Mouse (Mus musculus) MEL (cell line): ENCODE measurements around the gene Map3k4. TPM values are rescaled to one million over a fixed set of nuclear protein-coding genes. Genes with fewer than 3 reads are reported as not detected.

Source experiments
- DNase-seq: peaks from one replicate; pipeline ENCODE4 v3.0.0; 2011; ENCODE audit warnings: low read depth, low spot score
- H3K27ac ChIP-seq: 2 replicates; pipeline ENCODE4 v1.5.1; 2012; ENCODE audit warnings: low read depth, mild to moderate bottlenecking, control low read depth, low read length, moderate library complexity; ENCODE audit not compliant: control insufficient read depth
- H3K27me3 ChIP-seq, 2 experiments: fragments of 150-350 bp in 1 of 2; sonication (generic) in 1 of 2; 2 replicates each; pipeline ENCODE4 v1.6.1; 2012; ENCODE audit warnings: low read length in 2 of 2, mild to moderate bottlenecking in 2 of 2, improper control_type of control experiment in 1 of 2, moderate library complexity in 1 of 2; ENCODE audit not compliant: insufficient read depth in 2 of 2, control insufficient read depth in 1 of 2
- H3K36me3 ChIP-seq, 2 experiments: 2 replicates each; pipeline ENCODE4 v1.6.1; 2012 to 2014; ENCODE audit warnings: low read length in 2 of 2, improper control_type of control experiment in 1 of 2, inconsistent platforms in 1 of 2, mild to moderate bottlenecking in 1 of 2; ENCODE audit not compliant: insufficient read depth in 2 of 2, control insufficient read depth in 1 of 2
- H3K4me1 ChIP-seq, 2 experiments: fragments of 150-350 bp in 1 of 2; sonication (generic) in 1 of 2; 2 replicates each; pipeline ENCODE4 v1.6.1; 2012; ENCODE audit warnings: low read length in 2 of 2, improper control_type of control experiment in 1 of 2, mild to moderate bottlenecking in 1 of 2; ENCODE audit not compliant: insufficient read depth in 2 of 2, control insufficient read depth in 1 of 2
- H3K4me3 ChIP-seq, 2 experiments: fragments of 150-350 bp in 1 of 2; sonication (generic) in 1 of 2; 2 replicates each; pipeline ENCODE4 v1.5.1; 2012; ENCODE audit warnings: low read depth in 2 of 2, low read length in 2 of 2, mild to moderate bottlenecking in 2 of 2, moderate library complexity in 2 of 2, control low read depth in 1 of 2, improper control_type of control experiment in 1 of 2; ENCODE audit not compliant: control insufficient read depth in 1 of 2, insufficient read depth in 1 of 2
- H3K79me2 ChIP-seq: 2 replicates; pipeline ENCODE4 v1.6.1; 2012; ENCODE audit warnings: mild to moderate bottlenecking, low read length, moderate library complexity; ENCODE audit not compliant: control insufficient read depth, poor library complexity, insufficient read depth
- H3K9ac ChIP-seq: 2 replicates; pipeline ENCODE4 v1.6.1; 2012; ENCODE audit warnings: low read depth, mild to moderate bottlenecking, control low read depth, low read length, moderate library complexity; ENCODE audit not compliant: control insufficient read depth, poor library complexity, severe bottlenecking
- H3K9me3 ChIP-seq: fragments of 150-350 bp; sonication (generic); replicated peaks from 2 replicates; pipeline ENCODE4 v1.6.1; 2012; ENCODE audit warnings: mild to moderate bottlenecking, low read length, improper control_type of control experiment, moderate library complexity; ENCODE audit not compliant: insufficient read depth
- BHLHE40 ChIP-seq: IDR thresholded peaks from 2 replicates; pipeline ENCODE4 v1.6.1; 2012; ENCODE audit warnings: low read depth, mild to moderate bottlenecking, inconsistent platforms, low read length, improper control_type of control experiment, borderline replicate concordance
- CTCF ChIP-seq, 3 experiments: IDR thresholded peaks in 2 of 3; conservative IDR thresholded peaks in 1 of 3; 2 replicates each; pipeline ENCODE4 v1.5.1; 2011 to 2012; ENCODE audit warnings: low read length in 3 of 3, low read depth in 2 of 3, mild to moderate bottlenecking in 2 of 3, improper control_type of control experiment in 1 of 3, inconsistent platforms in 1 of 3, mixed read lengths in 1 of 3, moderate library complexity in 1 of 3; ENCODE audit not compliant: control insufficient read depth in 1 of 3, insufficient read depth in 1 of 3, poor library complexity in 1 of 3, severe bottlenecking in 1 of 3
- ELF1 ChIP-seq: IDR thresholded peaks from 2 replicates; pipeline ENCODE4 v1.6.1; 2014; ENCODE audit warnings: low read depth, mild to moderate bottlenecking, inconsistent platforms, low read length, improper control_type of control experiment, moderate library complexity
- ETS1 ChIP-seq: IDR thresholded peaks from 2 replicates; pipeline ENCODE4 v1.6.1; 2012; ENCODE audit warnings: low read depth, mild to moderate bottlenecking, inconsistent platforms, low read length, improper control_type of control experiment, moderate library complexity
- HCFC1 ChIP-seq: IDR thresholded peaks from 2 replicates; pipeline ENCODE4 v1.6.1; 2012; ENCODE audit warnings: low read depth, mild to moderate bottlenecking, inconsistent platforms, low read length, improper control_type of control experiment, moderate library complexity
- KAT2A ChIP-seq: conservative IDR thresholded peaks from 2 replicates; pipeline ENCODE4 v1.6.1; 2012; ENCODE audit warnings: low read depth, low read length, improper control_type of control experiment, inconsistent platforms
- MAFK ChIP-seq: IDR thresholded peaks from 2 replicates; pipeline ENCODE4 v1.6.1; 2011; ENCODE audit warnings: low read depth, mild to moderate bottlenecking, low read length, improper control_type of control experiment, borderline replicate concordance
- MXI1 ChIP-seq: IDR thresholded peaks from 2 replicates; pipeline ENCODE4 v1.6.1; 2011; ENCODE audit warnings: mild to moderate bottlenecking, low read depth, low read length, improper control_type of control experiment
- MYB ChIP-seq: IDR thresholded peaks from 2 replicates; pipeline ENCODE4 v1.6.1; 2011; ENCODE audit warnings: mild to moderate bottlenecking, low read depth, low read length, improper control_type of control experiment
- MYC ChIP-seq: IDR thresholded peaks from 2 replicates; pipeline ENCODE4 v1.6.1; 2011; ENCODE audit warnings: low read depth, mild to moderate bottlenecking, low read length, improper control_type of control experiment, moderate library complexity
- POLR2AphosphoS5 ChIP-seq: IDR thresholded peaks from 2 replicates; pipeline ENCODE4 v1.6.1; 2012; ENCODE audit warnings: low read depth, borderline replicate concordance, mild to moderate bottlenecking, inconsistent platforms, low read length, moderate library complexity, mixed read lengths
- RAD21 ChIP-seq: IDR thresholded peaks from 2 replicates; pipeline ENCODE4 v1.6.1; 2011; ENCODE audit warnings: mild to moderate bottlenecking, low read depth, low read length, improper control_type of control experiment
- SIN3A ChIP-seq: IDR thresholded peaks from 2 replicates; pipeline ENCODE4 v1.6.1; 2012; ENCODE audit warnings: low read length, improper control_type of control experiment, inconsistent platforms
- TAL1 ChIP-seq: IDR thresholded peaks from 2 replicates; pipeline ENCODE4 v1.6.1; 2012; ENCODE audit warnings: mild to moderate bottlenecking, inconsistent platforms, low read length, moderate library complexity, mixed read lengths
- TBP ChIP-seq: IDR thresholded peaks from 2 replicates; pipeline ENCODE4 v1.8.0; 2011; ENCODE audit warnings: low read depth, low read length, improper control_type of control experiment
- TCF12 ChIP-seq: IDR thresholded peaks from 2 replicates; pipeline ENCODE4 v1.6.1; 2014; ENCODE audit warnings: low read depth, mild to moderate bottlenecking, inconsistent platforms, low read length, improper control_type of control experiment, moderate library complexity
- UBTF ChIP-seq: IDR thresholded peaks from 2 replicates; pipeline ENCODE4 v1.6.1; 2012; ENCODE audit warnings: low read depth, mild to moderate bottlenecking, inconsistent platforms, low read length, improper control_type of control experiment, moderate library complexity, borderline replicate concordance; ENCODE audit not compliant: insufficient read depth
- USF2 ChIP-seq, 2 experiments: IDR thresholded peaks; 2 replicates each; pipeline ENCODE4 v1.6.1; 2011 to 2012; ENCODE audit warnings: improper control_type of control experiment in 2 of 2, low read length in 2 of 2, borderline replicate concordance in 1 of 2, inconsistent platforms in 1 of 2, low read depth in 1 of 2, mild to moderate bottlenecking in 1 of 2; ENCODE audit not compliant: insufficient read depth in 1 of 2
- ZC3H11A ChIP-seq: IDR thresholded peaks from 2 replicates; pipeline ENCODE4 v1.6.1; 2012; ENCODE audit warnings: low read depth, mild to moderate bottlenecking, inconsistent platforms, low read length, improper control_type of control experiment
- ZKSCAN1 ChIP-seq: IDR thresholded peaks from 2 replicates; pipeline ENCODE4 v1.6.1; 2012; ENCODE audit warnings: low read depth, mild to moderate bottlenecking, inconsistent platforms, low read length, improper control_type of control experiment, moderate library complexity
- polyA plus RNA-seq, 2 experiments: library from polyadenylated mRNA; stranded (reverse) in 1 of 2; unstranded in 1 of 2; fragments of >175 nt in 1 of 2; fragments of >200 nt in 1 of 2; gene quantifications; 2 replicates each; pipeline versions ENCODE4 v1.2.1 to v1.2.4; 2012; ENCODE audit warnings: low replicate concordance in 2 of 2, low read depth in 1 of 2; ENCODE audit not compliant: insufficient read length in 2 of 2, insufficient read depth in 1 of 2, missing spikeins in 1 of 2
- total RNA-seq: library from RNA; depleted of rRNA; stranded (reverse); fragments of 300-350 nt; gene quantifications from 2 replicates; pipeline ENCODE4 v1.2.3, GENCODE M21; 2012

Gene Map3k4
- total and polyA plus RNA-seq, 3 experiments = 18.0 to 20.4 TPM; not detected in 1

DNA sequence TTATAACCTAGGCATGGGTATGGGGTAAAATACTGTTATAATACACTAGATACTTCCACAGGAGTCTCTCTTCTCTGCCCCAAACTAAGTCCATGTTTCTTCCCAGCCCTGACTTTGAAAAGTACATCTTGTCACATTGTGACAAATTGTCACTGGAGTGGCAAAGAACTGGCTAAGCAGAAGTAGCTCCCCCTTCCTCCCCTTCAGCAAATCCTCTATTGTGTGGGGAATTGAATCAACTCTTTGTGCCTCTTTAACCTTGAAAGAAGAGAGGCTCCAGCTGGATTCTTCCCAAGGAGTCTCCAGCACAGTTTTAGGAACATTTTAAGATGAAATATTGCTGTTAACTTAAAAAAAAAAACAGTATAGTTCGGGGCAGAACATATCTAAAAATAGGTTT is 34.2 kb upstream of the Map3k4 start:
- DNase-seq = no peak
- Histone ChIP-seq H3K4me3 (no peak overlapping the region), H3K9ac (no peak overlapping the region), H3K79me2 (no peaks in the 10 kb centered on the region), H3K9me3 (no peaks in the 10 kb centered on the region), H3K27ac (no peak overlapping the region), H3K4me1 (no peaks in the 10 kb centered on the region), H3K36me3 (no peaks in the 10 kb centered on the region), H3K27me3 (peaks cover 0 to 2% of the 10 kb centered on the region in 2 experiments; a peak in 2 of 4 replicates)
- no peak for TF ChIP-seq USF2 (IDR thresholded peaks at IDR 0.05; ENCODE audit: borderline replicate concordance in 1 of 2, insufficient read depth in 1 of 2, low read depth in 1 of 2, low read length in 2 of 2)
- TF ChIP-seq RAD21 = no peak
- no peak for TF ChIP-seq BHLHE40
- TF ChIP-seq CTCF (IDR thresholded peaks at IDR 0.05 in 2 of 3, conservative IDR thresholded peaks at IDR 0.05 in 1 of 3; ENCODE audit: control insufficient read depth in 1 of 3, insufficient read depth in 1 of 3, low read depth in 2 of 3, low read length in 3 of 3, poor library complexity in 1 of 3, severe bottlenecking in 1 of 3) = no peak
- no peak for TF ChIP-seq HCFC1
- no peak for TF ChIP-seq MXI1
- no peak for TF ChIP-seq TCF12

GRCm38 (mm10) chr17:12351564-12351963 is 33.0 kb upstream of the Map3k4 start:
- DNase-seq = no peak
- H3K9ac ChIP-seq = no peak overlapping the region
- H3K36me3 ChIP-seq = no peaks in the 10 kb centered on the region
- H3K27ac ChIP-seq = no peak overlapping the region
- TF ChIP-seq MYC (no peak), BHLHE40 (no peak)
- H3K9me3 ChIP-seq = no peaks in the 10 kb centered on the region
- no peaks in the 10 kb centered on the region for H3K4me1 ChIP-seq
- peaks cover 0 to 2% of the 10 kb centered on the region in 2 experiments; a peak in 2 of 4 replicates for H3K27me3 ChIP-seq
- H3K79me2 ChIP-seq = no peaks in the 10 kb centered on the region
- no peak overlapping the region for H3K4me3 ChIP-seq

DNA sequence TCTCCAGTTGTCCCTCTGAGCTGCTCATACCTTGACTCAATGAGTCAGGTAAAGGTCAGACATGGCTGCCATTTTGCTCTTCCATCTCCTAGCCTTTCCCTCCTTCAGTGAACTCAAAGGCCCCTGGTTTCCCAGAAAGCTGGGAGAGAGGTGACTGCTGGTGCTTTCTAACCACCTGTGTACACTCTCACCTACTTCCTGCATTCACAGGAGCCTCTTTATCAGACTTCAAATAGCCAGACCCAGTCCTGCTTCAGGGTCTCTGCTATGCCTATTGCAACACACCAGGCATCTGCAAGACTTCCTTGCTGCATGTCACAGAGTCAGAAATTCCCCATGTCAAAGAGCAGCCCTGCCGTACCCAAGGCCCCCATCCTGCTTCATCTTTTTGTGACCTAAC is 28.9 kb upstream of the Map3k4 start:
- Histone ChIP-seq H3K27ac (no peak overlapping the region), H3K36me3 (no peaks in the 10 kb centered on the region), H3K9me3 (no peaks in the 10 kb centered on the region), H3K27me3 (peaks cover 0 to 2% of the 10 kb centered on the region in 2 experiments; a peak in 2 of 4 replicates), H3K79me2 (no peaks in the 10 kb centered on the region), H3K4me1 (no peaks in the 10 kb centered on the region), H3K4me3 (no peak overlapping the region), H3K9ac (no peak overlapping the region)
- no peak for TF ChIP-seq MYB
- TF ChIP-seq MAFK = no peak
- TF ChIP-seq USF2 (IDR thresholded peaks at IDR 0.05; ENCODE audit: borderline replicate concordance in 1 of 2, insufficient read depth in 1 of 2, low read depth in 1 of 2, low read length in 2 of 2) = no peak
- no peak for TF ChIP-seq SIN3A
- no peak for TF ChIP-seq KAT2A
- TF ChIP-seq ELF1 = no peak
- TF ChIP-seq POLR2AphosphoS5 = no peak
- TF ChIP-seq ZKSCAN1 = no peak
- no peak for TF ChIP-seq RAD21
- no peak for TF ChIP-seq ETS1
- TF ChIP-seq ZC3H11A = no peak
- no peak for TF ChIP-seq TAL1
- no peak for TF ChIP-seq UBTF
- TF ChIP-seq TBP = no peak
- TF ChIP-seq MXI1 = no peak
- DNase-seq = no peak
